Mouse (Mus musculus) heart, embryonic 16.5 days (tissue): Measurements from ENCODE around the gene Frmd5. TPM values are rescaled to one million over a fixed set of nuclear protein-coding genes. Genes with fewer than 3 reads are reported as not detected.

Experiments
- ATAC-seq: fragments of 200-750 bp; cut with Nextera tagmentation; replicated peaks from 2 replicates; pipeline ENCODE4 v1.8.0; 2017; ENCODE audit warnings: moderate number of reproducible peaks; ENCODE audit not compliant: insufficient read depth, low FRiP score; ENCODE audit errors: extremely low read depth
- H3K27ac ChIP-seq: fragments of 300-500 bp; sonication (generic); 2 replicates; pipeline ENCODE4 v1.5.1; 2014; ENCODE audit warnings: mild to moderate bottlenecking, low read length, control low read depth, moderate library complexity
- H3K27me3 ChIP-seq: fragments of 300-500 bp; sonication (generic); 2 replicates; pipeline ENCODE4 v1.6.1; 2014; ENCODE audit warnings: low read length, mixed read lengths; ENCODE audit not compliant: control insufficient read depth, insufficient read depth
- H3K36me3 ChIP-seq: fragments of 300-500 bp; sonication (generic); 2 replicates; pipeline ENCODE4 v1.6.1; 2014; ENCODE audit not compliant: control insufficient read depth, insufficient read depth
- H3K4me1 ChIP-seq: fragments of 300-500 bp; sonication (generic); 2 replicates; pipeline ENCODE4 v1.6.1; 2014; ENCODE audit warnings: low read length, mixed read lengths; ENCODE audit not compliant: control insufficient read depth, insufficient read depth
- H3K4me2 ChIP-seq: fragments of 300-500 bp; sonication (generic); 2 replicates; pipeline ENCODE4 v1.6.1; 2014; ENCODE audit warnings: low read depth, mild to moderate bottlenecking, control low read depth, low read length
- H3K4me3 ChIP-seq: fragments of 300-500 bp; sonication (generic); 2 replicates; pipeline ENCODE4 v1.5.1; 2014; ENCODE audit warnings: mild to moderate bottlenecking, control low read depth, low read length
- H3K9ac ChIP-seq: fragments of 300-500 bp; sonication (generic); 2 replicates; pipeline ENCODE4 v1.6.1; 2014; ENCODE audit warnings: low read length, control low read depth
- H3K9me3 ChIP-seq: fragments of 300-500 bp; sonication (generic); replicated peaks from 2 replicates; pipeline ENCODE4 v1.6.1; 2016; ENCODE audit warnings: low read length; ENCODE audit not compliant: control insufficient read depth
- WGBS: fragments of 180-500 bp; shearing (Covaris S2); extraction: QIAGEN DNeasy Blood & Tissue Kit; methylation state at CpG from one replicate; pipeline ENCODE4 v1.1.7; 2014; 5-methylcytosine and 5-hydroxymethylcytosine counted together
- polyA plus RNA-seq: library from polyadenylated mRNA; unstranded; fragments of >200 nt; fragmentation: Nextera tagmentation; extraction: Ambion mirVana; gene quantifications from 2 replicates; pipeline ENCODE4 v1.2.1, GENCODE M21; 2015

Gene Frmd5
- polyA plus RNA-seq, 1 experiment from 2014 or later = 68.3 TPM

- Histone ChIP-seq H3K27me3 (no peaks in the 10 kb centered on the region), H3K9me3 (no peaks in the 10 kb centered on the region), H3K9ac (no peak overlapping the region), H3K4me3 (no peak overlapping the region), H3K27ac (no peak overlapping the region), H3K36me3 (no peaks in the 10 kb centered on the region), H3K4me2 (no peak overlapping the region), H3K4me1 (peaks cover 4% of the 10 kb centered on the region; the same call in 1 of the 2 replicates)
- WGBS = 78% methylated on average over 6 of the region's 10 CpGs
- no peak for ATAC-seq
Measured at GRCm38 (mm10) chr2:121695436-121695835, 111.5 kb downstream of the Frmd5 start.

- Histone ChIP-seq H3K27ac (no peak overlapping the region), H3K4me2 (no peak overlapping the region), H3K36me3 (no peaks in the 10 kb centered on the region), H3K9me3 (no peaks in the 10 kb centered on the region), H3K4me3 (no peak overlapping the region), H3K9ac (no peak overlapping the region), H3K4me1 (peaks cover 4% of the 10 kb centered on the region; the same call in 1 of the 2 replicates), H3K27me3 (no peaks in the 10 kb centered on the region)
- no peak for ATAC-seq
- WGBS = 85% methylated on average over 2 of the region's 2 CpGs
Measured at GRCm38 (mm10) chr2:121688107-121688506, 118.8 kb downstream of the Frmd5 start.

DNA sequence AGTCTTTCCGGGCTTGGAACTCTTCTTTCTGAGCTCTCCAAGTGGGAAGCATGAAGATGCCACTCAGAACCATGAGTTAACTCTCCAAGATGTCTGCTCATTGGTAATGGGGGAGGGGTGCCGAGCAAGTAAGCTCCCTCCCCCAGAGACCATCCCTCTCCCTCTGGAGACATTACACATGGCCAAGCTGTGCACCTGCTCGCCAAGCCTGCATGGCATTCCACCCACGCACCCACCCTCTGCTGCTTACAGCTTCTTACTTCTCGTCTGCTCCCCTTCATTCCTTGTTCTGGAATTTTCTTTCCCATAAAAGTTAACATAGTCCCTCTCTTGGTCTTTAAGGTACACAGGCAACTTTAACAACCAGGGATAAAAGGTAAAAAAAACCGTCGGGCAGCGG lies 123.3 kb downstream of the Frmd5 start:
- no peak overlapping the region for H3K4me2 ChIP-seq
- H3K9me3 ChIP-seq = no peaks in the 10 kb centered on the region; the same call in 1 of the 2 replicates
- no peaks in the 10 kb centered on the region for H3K36me3 ChIP-seq
- no peak for ATAC-seq
- no peaks in the 10 kb centered on the region for H3K27me3 ChIP-seq
- no peak overlapping the region for H3K9ac ChIP-seq
- no peak overlapping the region for H3K27ac ChIP-seq
- no peak overlapping the region for H3K4me3 ChIP-seq
- 89% methylated on average over 8 of the region's 8 CpGs for WGBS
- H3K4me1 ChIP-seq = no peaks in the 10 kb centered on the region

DNA sequence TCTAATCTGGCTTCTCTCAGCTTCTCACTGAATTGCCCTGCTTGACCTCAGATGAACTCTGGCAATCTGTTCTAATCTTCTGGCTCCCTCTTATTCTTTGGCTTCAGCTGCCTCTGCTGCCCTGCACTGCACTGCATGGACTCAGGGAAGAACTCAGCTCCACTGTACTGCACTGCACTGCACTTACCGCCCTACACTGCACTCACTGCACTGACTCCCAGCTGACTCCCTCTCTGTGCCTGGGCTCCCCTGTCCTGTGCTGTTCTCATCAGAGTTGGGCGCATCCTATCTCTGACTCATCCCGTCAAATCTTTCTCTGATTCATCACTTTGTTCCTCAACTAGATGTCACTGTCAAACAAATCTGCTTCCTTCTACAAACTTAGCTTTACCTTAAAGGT lies 124.5 kb downstream of the Frmd5 start:
- H3K4me1 ChIP-seq = peaks cover 2% of the 10 kb centered on the region; the same call in 1 of the 2 replicates
- WGBS = 85% methylated on average over 3 of the region's 3 CpGs

DNA sequence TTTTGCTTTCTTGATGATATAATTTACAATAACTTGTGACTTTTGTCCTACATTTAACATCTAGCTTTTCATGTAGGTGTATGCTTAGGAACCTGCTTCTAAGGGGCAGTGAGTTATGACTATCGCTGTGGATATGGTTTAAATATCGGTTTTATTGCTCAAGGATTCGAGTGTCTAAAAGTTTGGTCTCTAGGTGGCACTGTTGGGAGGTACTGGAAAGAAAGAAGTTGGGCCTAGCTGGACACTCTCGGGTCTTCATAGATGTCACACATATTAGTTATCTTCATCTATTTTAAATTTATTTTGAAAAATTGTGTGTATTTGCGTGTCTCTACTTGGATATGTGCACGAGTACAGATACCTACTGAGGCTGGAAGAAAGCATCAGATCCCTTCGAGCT lies 127.2 kb downstream of the Frmd5 start:
- H3K4me1 ChIP-seq = peaks cover 9% of the 10 kb centered on the region
- H3K9me3 ChIP-seq = no peaks in the 10 kb centered on the region; the same call in 1 of the 2 replicates
- H3K4me3 ChIP-seq = no peak overlapping the region
- H3K9ac ChIP-seq = no peak overlapping the region
- no peak for ATAC-seq
- H3K27me3 ChIP-seq = no peaks in the 10 kb centered on the region
- H3K27ac ChIP-seq = no peak overlapping the region
- no peak overlapping the region for H3K4me2 ChIP-seq
- no peaks in the 10 kb centered on the region for H3K36me3 ChIP-seq
- 79% methylated on average over 7 of the region's 7 CpGs for WGBS

More for the DNA sequence above, 124.5 kb downstream of the Frmd5 start:
- H3K4me3 ChIP-seq = no peak overlapping the region
- H3K27ac ChIP-seq = no peak overlapping the region
- H3K4me2 ChIP-seq = no peak overlapping the region
- no peaks in the 10 kb centered on the region for H3K27me3 ChIP-seq
- ATAC-seq = no peak
- H3K9me3 ChIP-seq = no peaks in the 10 kb centered on the region; the same call in 1 of the 2 replicates
- H3K36me3 ChIP-seq = no peaks in the 10 kb centered on the region
- no peak overlapping the region for H3K9ac ChIP-seq

DNA sequence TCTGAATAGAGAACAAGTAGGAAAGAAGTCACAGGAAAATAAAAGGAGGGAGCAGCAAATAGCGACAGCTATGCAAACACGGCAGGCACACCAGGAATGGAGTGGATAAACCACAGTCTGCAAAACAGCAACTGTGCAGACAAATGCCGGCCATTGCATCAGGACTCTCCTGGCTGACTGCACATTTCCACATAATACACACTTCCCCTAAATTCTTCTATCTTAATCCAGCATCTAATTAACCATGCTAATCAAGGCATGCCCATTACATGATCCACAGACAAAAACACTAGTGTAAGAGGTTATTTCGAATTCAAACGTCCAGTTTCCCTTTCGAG lies 129.3 kb downstream of the Frmd5 start:
- H3K4me3 ChIP-seq = no peak overlapping the region
- 53% methylated on average over 6 of the region's 6 CpGs for WGBS
- no peak for ATAC-seq
- peaks cover 9% of the 10 kb centered on the region for H3K4me1 ChIP-seq
- no peaks in the 10 kb centered on the region for H3K27me3 ChIP-seq
- H3K4me2 ChIP-seq = peak overlapping the region; percentile 37
- no peak overlapping the region for H3K9ac ChIP-seq
- H3K36me3 ChIP-seq = no peaks in the 10 kb centered on the region
- peak overlapping the region; percentile 5; the same call in 1 of the 2 replicates for H3K27ac ChIP-seq
- H3K9me3 ChIP-seq = no peaks in the 10 kb centered on the region; the same call in 1 of the 2 replicates

DNA sequence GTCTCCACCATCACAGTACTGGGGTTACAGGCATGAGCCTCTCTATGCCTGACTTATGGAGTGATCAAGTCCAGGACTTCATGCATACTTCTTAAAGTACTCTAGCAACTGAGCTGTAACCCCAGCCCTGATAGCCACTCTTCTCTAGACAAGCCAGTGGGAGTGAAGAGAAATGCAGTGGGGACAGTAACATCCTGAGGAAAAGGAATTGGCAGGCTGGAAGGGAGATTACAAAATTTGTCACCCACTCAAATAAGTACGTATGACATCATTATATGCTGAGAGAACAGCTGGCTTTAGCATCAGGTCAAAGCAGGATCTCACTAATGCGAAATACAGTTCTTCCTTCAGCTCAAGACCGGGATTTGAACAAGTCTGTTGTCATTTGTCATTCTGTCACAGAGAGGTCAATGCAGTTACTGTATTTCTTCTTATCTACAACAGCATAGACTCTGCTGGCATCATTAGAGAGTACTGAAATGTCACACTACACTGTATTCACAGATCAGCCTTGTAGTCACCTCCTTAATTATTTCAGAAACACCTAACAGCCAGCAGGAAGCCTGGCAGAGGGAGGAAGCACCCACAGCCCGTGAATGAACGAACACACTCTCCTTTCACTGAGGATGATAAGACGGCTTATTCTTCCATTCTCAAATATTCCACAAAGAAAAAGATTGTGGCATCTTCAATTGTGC lies 129.8 kb downstream of the Frmd5 start:
- peak overlapping the region; percentile 35; the same call in 1 of the 2 replicates for H3K27ac ChIP-seq
- WGBS = 21% methylated on average over 6 of the region's 6 CpGs

DNA sequence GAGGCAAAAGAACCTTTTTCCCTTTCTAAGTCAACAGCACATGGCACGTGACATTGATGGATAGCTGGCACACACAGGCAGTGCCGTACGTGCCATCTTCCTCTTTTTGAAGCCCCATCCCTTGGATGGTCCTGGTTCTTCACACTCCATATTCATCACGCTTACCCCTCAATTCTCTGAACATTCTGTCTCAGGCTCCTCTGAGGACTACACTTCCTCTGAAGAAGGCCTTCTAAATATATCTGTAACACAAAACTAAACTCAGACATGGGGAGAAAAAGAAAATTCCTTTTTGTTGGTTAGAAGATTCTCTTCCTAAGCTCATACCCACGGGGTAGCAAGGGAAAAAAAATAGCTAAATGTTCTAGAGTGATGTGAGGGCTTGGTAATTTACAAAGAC lies 131.0 kb downstream of the Frmd5 start:
- Histone ChIP-seq H3K4me1 (peaks cover 9% of the 10 kb centered on the region), H3K9me3 (no peaks in the 10 kb centered on the region), H3K27ac (no peak overlapping the region), H3K9ac (no peak overlapping the region), H3K4me3 (no peak overlapping the region), H3K4me2 (no peak overlapping the region), H3K27me3 (no peaks in the 10 kb centered on the region), H3K36me3 (no peaks in the 10 kb centered on the region)
- 80% methylated on average over 5 of the region's 5 CpGs for WGBS
- ATAC-seq = no peak

More for the DNA sequence above, 129.8 kb downstream of the Frmd5 start:
- no peaks in the 10 kb centered on the region; the same call in 1 of the 2 replicates for H3K9me3 ChIP-seq
- no peaks in the 10 kb centered on the region for H3K36me3 ChIP-seq
- no peak overlapping the region for H3K4me3 ChIP-seq
- H3K4me1 ChIP-seq = peaks cover 9% of the 10 kb centered on the region
- peak overlapping the region; percentile 37 for H3K4me2 ChIP-seq
- H3K9ac ChIP-seq = no peak overlapping the region
- peak; percentile 45; the same call in 1 of the 2 replicates for ATAC-seq
- no peaks in the 10 kb centered on the region for H3K27me3 ChIP-seq

DNA sequence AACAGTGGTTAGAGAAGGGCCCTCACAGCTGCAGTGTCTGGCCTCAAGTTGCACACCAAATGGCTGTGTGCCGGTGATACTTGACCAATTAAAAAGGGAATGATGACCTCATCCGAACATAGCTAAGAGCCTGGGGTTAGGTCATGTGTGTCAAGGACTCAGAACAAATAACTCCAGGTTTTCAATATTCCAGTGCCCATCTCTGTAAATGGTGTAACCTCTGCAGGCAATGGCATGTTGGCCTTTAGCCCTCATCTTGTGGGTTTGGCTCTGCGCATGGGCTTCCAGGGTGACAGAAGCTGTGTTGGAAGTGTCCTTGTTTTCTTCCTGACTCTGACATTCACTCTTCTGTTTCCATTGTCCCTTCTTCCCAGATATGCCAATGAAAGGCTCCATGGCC lies 131.8 kb downstream of the Frmd5 start:
- no peaks in the 10 kb centered on the region for H3K9me3 ChIP-seq

More for the DNA sequence above, 131.8 kb downstream of the Frmd5 start:
- ATAC-seq = no peak
- 80% methylated on average over 3 of the region's 3 CpGs for WGBS
- Histone ChIP-seq H3K27ac (no peak overlapping the region), H3K9ac (no peak overlapping the region), H3K4me1 (peaks cover 9% of the 10 kb centered on the region), H3K4me3 (no peak overlapping the region), H3K27me3 (no peaks in the 10 kb centered on the region), H3K36me3 (no peaks in the 10 kb centered on the region), H3K4me2 (no peak overlapping the region)
